Mouse (Mus musculus) liver (tissue): ENCODE measurements around the gene H2-DMb1.

Experiments used
- DNase-seq: peaks from one replicate; pipeline ENCODE4 v3.0.0-alpha.2; 2020; ENCODE audit warnings: mixed read lengths

H2-DMb1 gene

GRCm38 (mm10) chr17:34152923-34153322, at the start of gene H2-DMb1:
Gene H2-DMb1, plus strand, starts transcription at chr17:34153072.
- no peak for DNase-seq

- no peak for DNase-seq
Measured at GRCm38 (mm10) chr17:34104804-34105203, 48.1 kb upstream of the H2-DMb1 start.

GRCm38 (mm10) chr17:34106555-34106954, 46.3 kb upstream of the H2-DMb1 start:
- DNase-seq = no peak

GRCm38 (mm10) chr17:34107109-34107867, 45.6 kb upstream of the H2-DMb1 start:
- DNase-seq = no peak

GRCm38 (mm10) chr17:34108460-34108859, 44.4 kb upstream of the H2-DMb1 start:
- no peak for DNase-seq

DNA sequence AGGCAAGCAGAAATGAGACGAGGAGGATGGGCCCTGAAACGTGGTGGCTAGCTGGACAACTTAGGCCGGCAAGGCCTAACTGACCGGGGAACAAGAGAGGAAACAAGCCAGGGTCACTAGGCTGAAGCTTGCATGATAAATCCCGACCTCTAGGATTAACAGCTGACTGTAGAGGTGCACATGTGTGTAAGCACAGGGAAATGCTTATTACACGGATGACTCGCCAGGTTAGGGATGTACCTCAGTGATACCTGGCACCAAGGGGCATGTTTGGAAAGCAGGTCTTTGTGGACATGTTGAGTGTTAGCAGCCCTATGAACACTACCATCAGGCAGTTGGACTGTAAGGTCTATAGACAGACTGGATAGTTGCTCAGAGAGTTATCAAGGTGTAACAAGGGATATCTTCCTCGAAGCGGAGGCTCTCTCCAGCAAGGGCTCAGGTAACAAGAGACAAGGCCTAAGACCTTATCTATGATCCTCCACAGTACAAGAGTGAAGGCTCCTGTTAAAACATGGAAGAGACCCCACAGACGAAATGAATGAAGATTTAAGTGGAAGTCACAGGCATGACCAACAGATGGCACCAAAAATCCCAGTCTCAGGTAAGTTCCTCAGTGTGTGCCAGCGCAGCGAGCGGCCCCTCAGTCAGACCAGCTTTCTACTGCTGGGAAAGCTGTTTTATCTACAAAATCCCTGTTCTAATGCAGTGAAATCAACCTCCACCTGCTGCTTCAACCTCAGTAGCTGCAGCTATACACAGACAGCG, 43.6 kb upstream of the H2-DMb1 start:
- no peak for DNase-seq

- DNase-seq = no peak
Measured at GRCm38 (mm10) chr17:34109806-34110195, 43.1 kb upstream of the H2-DMb1 start.

DNA sequence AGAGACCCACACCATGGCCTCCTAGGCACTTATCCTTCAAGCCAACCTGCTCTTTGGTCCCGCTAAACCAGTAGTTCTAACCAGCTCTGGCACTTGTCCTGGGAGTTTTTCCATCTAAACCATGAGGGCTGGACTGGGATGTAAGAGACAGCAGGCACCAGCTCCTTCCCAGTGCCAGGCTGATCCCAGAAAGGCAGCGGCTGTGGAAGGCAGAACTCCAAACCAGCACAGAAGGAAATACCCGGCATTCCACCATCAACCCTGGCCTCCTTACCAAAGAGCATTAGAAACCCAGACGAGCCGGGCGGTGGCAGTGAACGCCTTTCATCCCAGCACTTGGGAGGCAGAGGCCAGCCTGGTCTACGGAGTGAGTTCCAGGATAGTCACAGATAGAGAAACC, 42.6 kb upstream of the H2-DMb1 start:
- no peak for DNase-seq

- no peak for DNase-seq
Measured at GRCm38 (mm10) chr17:34114114-34114513, 38.8 kb upstream of the H2-DMb1 start.

DNA sequence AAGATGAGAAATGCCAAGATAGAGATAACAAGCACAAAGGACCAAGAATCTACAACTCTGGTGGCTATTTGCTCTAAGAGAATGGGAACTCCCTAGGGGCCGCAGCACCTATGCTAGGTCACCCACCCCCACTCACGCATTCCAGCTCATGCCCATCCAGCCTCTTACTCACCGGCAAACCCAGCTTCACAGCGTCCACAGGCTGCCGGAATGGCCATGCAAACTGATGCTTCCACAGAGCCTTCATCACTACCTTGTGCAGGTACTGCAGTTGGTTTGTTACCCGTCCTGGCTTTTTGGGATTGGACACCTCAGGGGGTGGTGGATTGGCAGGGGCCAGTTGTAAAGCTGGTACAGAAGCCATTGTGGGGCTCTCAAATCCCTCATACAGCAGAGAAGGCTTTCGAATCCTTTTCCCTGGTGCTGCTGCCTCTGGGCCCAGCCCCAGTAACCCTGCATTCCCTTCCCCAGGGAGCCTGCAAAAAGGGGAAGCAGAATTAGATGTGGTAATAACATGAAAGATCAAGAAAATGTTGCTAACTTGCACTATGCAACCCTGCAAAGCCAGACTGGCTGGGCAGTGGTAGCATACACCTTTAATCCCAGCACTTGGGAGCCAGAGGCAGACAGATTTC, 36.0 kb upstream of the H2-DMb1 start:
- no peak for DNase-seq

DNA sequence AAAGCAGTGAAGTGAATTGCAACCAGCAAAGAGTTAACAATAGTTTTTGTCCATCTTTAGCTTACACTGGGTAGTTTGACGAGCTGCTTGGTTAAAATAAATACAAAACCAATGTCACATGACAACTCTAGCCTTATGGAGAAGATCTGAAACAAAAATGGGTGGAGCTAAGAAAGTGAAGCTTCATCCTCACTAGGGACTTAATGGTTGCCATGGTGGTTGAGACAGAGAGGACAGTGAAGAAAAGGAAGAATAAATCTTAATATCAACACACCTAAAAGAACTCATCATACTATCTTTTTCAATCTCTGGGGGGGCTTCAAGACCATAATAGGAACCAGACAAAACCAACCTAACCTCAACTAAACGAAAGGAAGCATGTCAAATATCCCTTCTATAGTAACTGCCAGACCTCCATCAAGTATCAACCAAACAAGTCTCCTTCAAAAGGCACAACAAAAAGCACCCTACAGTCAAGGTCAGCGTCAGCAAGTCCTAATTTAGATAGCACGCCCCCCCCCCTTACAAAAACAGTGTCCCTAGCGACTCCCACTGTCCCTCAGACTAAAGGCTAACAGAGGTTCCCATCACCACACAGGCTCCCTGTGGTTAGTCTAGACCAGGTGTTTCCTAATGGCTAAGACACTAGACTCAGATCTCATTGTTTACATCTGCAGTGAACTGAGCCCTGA, 35.3 kb upstream of the H2-DMb1 start:
- no peak for DNase-seq

- peak; percentile 48 for DNase-seq
Measured at GRCm38 (mm10) chr17:34118113-34118872, 34.6 kb upstream of the H2-DMb1 start.

DNA sequence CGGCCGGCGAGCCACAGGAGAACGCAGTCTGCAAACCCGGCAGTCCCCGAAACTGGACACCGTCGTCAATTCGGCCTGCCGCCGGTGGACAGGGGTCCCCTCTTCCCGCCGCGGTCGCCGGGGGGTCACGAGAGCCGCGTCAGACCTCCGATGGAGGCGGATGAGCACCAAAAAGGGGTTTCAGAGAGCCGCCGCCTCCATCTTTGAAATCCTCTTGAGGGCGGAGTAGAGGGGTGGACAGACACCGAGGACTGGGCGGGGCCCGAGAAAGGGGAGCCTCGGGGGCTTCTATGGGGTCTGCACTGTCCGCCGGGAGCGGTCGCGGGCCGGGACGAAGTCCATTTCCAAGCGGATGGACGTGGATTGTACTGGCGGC, 34.0 kb upstream of the H2-DMb1 start:
- no peak for DNase-seq

DNA sequence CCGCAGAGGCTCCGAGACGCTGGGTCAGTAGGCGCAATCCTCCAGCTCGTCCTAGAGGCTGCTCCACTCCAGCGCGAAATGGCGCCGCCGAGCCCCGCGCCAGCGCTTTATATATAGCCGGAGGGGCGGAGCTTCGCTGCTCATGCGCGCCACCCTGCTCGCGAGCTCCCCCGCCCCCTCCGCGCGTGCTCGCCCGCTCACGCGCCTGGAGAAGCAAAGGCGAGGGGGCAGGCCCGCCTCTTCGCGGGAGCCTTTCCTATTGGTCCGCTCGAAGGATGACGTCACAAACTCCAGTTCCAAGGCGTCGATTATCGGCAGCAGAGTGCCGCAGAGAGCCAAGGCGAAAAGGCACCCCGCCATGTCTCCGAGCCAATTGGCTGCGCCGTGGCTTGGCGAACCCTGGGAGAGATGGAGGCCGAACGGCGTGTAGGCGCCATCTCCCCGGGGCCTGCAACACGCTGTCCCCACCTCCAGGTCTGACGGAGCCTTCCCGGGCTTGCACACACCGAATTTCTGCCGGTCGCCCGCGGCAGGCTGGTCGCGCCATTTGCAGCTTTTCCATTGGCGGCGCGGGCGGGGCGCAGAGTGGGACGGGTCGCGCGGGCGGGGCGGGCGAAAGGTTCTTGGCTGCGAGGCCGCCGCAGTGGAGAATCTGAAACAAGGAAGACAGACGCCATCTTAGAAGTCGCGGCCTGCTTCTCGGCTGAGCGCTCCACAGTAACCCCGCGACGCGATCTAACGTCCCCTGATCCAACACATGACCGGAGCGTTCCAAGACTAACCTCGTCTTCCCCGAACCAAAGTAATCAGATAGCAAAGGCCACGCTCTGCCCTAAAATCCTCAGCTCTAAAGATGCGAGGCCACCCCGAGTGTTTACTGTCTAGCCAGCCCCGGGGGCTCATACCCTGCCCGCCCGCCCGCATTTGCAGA, 33.4 kb upstream of the H2-DMb1 start, which contains the start of gene H2-DMa:
Gene H2-DMa (plus strand): TSS at position 293 of the 931 bp plus-strand sequence.
- peak; percentile 98 for DNase-seq

- peak; percentile 89 for DNase-seq
Measured at GRCm38 (mm10) chr17:34120180-34120723, 32.6 kb upstream of the H2-DMb1 start.

- peak; percentile 92 for DNase-seq
Measured at GRCm38 (mm10) chr17:34120814-34121171, 32.1 kb upstream of the H2-DMb1 start.

GRCm38 (mm10) chr17:34121172-34121878, 31.5 kb upstream of the H2-DMb1 start:
- DNase-seq = no peak

GRCm38 (mm10) chr17:34121879-34122187, 31.0 kb upstream of the H2-DMb1 start:
- DNase-seq = peak; percentile 73

DNA sequence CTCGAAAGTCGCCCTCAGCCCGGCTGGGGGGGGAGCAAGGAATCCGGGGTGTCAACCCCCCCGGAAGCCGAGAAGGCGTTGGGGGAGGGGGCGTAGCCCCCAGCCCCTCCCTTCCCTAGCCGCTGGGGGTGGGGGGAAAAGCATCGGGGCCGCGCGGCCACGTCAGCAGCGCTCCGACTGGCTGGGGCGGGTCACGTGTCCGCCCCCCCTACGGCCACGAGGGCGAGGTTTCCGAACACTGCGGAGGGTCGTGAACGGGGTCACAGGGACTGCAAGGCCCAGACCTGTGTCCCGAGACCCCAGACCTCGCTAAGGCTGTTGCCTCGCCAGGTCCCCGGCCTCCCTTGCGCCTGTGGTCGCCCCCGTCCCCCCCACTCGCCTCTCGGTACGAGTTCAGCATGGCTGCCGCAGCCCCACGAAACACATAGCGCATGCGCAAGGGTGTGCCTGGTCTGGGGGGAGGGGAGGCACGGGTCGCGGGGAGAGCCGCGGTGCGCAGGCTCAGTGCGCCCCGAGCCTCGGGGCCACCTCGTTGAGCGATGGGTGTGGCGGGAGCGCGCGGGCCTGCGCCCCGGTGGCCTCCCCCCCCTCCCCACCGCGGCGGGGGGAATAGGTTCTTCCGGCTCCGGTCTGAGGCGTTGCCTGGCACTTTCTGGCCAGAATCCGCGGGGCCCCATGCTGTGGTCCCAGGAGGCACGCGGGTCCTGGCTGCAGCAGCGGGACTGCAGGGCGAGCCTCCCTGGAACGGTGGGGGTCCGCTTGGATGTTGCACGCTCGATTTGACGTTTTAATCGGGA, 30.5 kb upstream of the H2-DMb1 start, which contains the start of gene Brd2:
Gene Brd2 (minus strand): TSS at position 447 of the 797 bp plus-strand sequence.
- DNase-seq = peak; percentile 98
